Mouse (Mus musculus) naive thymus-derived CD4-positive, alpha-beta T cell, adult 2 months (primary cell): ENCODE data around the gene Mmd2.

Experiments
- DNase-seq: peaks from one replicate; pipeline ENCODE4 v3.0.0-alpha.2; 2011; ENCODE audit warnings: low read depth

Mmd2 gene

GRCm38 (mm10) chr5:142546344-142546743 lies 62.3 kb downstream of the Mmd2 start:
- no peak for DNase-seq

GRCm38 (mm10) chr5:142545014-142545795 lies 63.4 kb downstream of the Mmd2 start:
- no peak for DNase-seq

GRCm38 (mm10) chr5:142537286-142537685 lies 71.3 kb downstream of the Mmd2 start:
- DNase-seq = no peak

DNA sequence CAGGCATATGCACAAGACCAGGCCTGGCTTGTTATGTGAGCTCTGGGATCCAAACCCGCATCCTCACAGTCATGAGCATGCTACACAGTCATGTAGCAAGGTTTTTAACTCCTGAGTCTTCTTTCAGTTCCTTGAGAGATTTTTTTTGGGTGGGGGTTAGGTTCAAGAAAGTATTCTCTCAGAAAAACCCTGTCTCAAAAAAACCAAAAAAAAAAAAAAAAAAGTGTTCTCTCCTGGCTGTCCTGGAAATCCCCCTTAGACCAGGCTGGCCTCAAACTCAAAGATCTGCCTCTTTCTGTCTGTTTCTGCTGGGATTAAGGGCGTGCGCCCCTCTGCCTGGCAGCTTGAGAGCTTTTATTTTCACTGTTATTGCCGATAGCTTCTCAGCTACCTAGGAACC lies 73.2 kb downstream of the Mmd2 start:
- no peak for DNase-seq

DNA sequence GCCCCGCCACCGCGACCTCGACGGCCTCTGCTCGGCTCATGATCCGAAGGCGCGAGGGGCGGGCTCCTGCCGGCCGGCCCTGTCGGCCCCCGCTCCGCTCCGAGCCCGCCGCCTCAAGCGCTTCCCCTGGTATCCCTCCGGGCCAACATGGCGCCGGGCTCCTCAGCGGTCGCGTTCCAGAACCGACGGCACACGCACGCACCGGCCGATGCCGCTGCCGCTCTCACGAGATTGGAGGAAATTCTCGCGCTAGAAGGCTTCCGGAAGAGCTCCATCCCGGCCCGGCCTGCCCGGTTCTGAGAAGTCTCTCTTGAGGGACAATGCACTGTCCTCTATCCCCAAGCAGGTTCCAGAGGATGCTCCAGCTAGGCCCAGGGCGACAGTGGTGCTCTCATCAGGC lies 78.7 kb downstream of the Mmd2 start, which contains the start of gene Papolb:
TSS of gene Papolb (minus strand) at position 162 of the 400 bp plus-strand sequence.
- no peak for DNase-seq

GRCm38 (mm10) chr5:142524711-142525464 lies 83.7 kb downstream of the Mmd2 start:
- no peak for DNase-seq

- no peak for DNase-seq
Observed at GRCm38 (mm10) chr5:142521195-142521866, 87.3 kb downstream of the Mmd2 start.

DNA sequence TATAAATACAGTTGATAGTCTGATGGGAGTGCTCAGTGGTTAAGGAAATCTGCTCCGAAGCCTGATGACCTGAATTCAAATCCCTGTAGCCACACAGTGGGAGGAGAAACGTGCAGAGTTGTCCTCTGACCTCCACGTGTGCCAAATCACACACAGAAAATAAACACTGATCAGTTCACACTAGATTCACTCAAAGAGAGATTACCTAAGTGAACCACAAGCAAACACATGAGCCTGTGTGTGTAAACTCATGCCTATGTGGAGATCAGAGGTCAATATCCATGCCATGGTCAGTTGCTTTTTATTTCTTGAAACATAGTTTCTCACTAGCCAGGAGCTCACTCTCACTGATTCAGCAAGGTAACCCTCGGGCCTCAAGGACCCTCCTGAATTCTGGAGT lies 88.2 kb downstream of the Mmd2 start:
- no peak for DNase-seq

GRCm38 (mm10) chr5:142518973-142519372 lies 89.6 kb downstream of the Mmd2 start:
- no peak for DNase-seq
